Mouse (Mus musculus) stomach, embryonic 16.5 days (tissue): Measurements from ENCODE around the gene Slc35f1. TPM values are rescaled to one million over a fixed set of nuclear protein-coding genes. Genes with fewer than 3 reads are reported as not detected.

Experiments used
- ATAC-seq: fragments of 200-750 bp; cut with Nextera tagmentation; 2 replicates; pipeline ENCODE4 v1.8.0; 2017; ENCODE audit warnings: moderate number of reproducible peaks, moderate TSS enrichment; ENCODE audit not compliant: insufficient read depth, low FRiP score
- H3K27ac ChIP-seq: fragments of 300-500 bp; sonication (generic); 2 replicates; pipeline ENCODE4 v1.5.1; 2014; ENCODE audit warnings: low read length
- H3K27me3 ChIP-seq: fragments of 300-500 bp; sonication (generic); 2 replicates; pipeline ENCODE4 v1.6.1; 2014; ENCODE audit warnings: low read length, control low read depth, mixed read lengths; ENCODE audit not compliant: control insufficient read depth, insufficient read depth
- H3K36me3 ChIP-seq: fragments of 300-500 bp; sonication (generic); 2 replicates; pipeline ENCODE4 v1.6.1; 2014; ENCODE audit warnings: low read length; ENCODE audit not compliant: control insufficient read depth, insufficient read depth
- H3K4me1 ChIP-seq: fragments of 300-500 bp; sonication (generic); 2 replicates; pipeline ENCODE4 v1.6.1; 2014; ENCODE audit warnings: low read length, control low read depth, mixed read lengths; ENCODE audit not compliant: control insufficient read depth, insufficient read depth
- H3K4me2 ChIP-seq: fragments of 300-500 bp; sonication (generic); 2 replicates; pipeline ENCODE4 v1.6.1; 2014; ENCODE audit warnings: low read depth, low read length, mixed read lengths
- H3K4me3 ChIP-seq: fragments of 300-500 bp; sonication (generic); replicated peaks from 2 replicates; pipeline ENCODE4 v1.5.1; 2014; ENCODE audit warnings: mild to moderate bottlenecking, low read length
- H3K9ac ChIP-seq: fragments of 300-500 bp; sonication (generic); 2 replicates; pipeline ENCODE4 v1.6.1; 2014; ENCODE audit warnings: low read length
- H3K9me3 ChIP-seq: fragments of 300-500 bp; sonication (generic); replicated peaks from 2 replicates; pipeline ENCODE4 v1.6.1; 2016; ENCODE audit warnings: low read length, control low read depth; ENCODE audit not compliant: control insufficient read depth
- WGBS: fragments of 180-500 bp; shearing (Covaris S2); extraction: QIAGEN DNeasy Blood & Tissue Kit; methylation state at CpG from one replicate; pipeline ENCODE4 v1.1.7; 2014; 5-methylcytosine and 5-hydroxymethylcytosine counted together
- polyA plus RNA-seq: library from polyadenylated mRNA; unstranded; fragments of >200 nt; fragmentation: Nextera tagmentation; extraction: Ambion mirVana; gene quantifications from 2 replicates; pipeline ENCODE4 v1.2.1, GENCODE M21; 2015

Slc35f1 gene
- polyA plus RNA-seq, 1 experiment from 2014 or later, result 2.6 TPM

DNA sequence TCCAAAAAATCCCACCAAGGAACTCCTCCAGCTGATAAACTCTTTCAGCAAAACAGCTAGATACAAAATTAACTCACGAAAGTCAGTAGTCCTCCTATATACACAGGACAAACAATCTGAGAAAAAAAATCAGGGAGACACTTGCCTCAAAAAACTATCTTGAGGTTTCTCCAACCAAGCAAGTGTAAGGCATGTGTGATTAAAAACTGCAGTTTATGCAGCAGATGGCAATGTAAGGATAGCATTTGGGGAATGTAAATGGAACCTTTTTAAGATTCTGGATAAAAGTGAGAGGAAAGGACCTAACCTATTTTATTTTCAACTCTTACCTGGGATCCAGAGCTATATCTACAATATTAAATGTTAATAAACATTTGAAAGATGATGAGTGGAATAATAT, 129.3 kb downstream of the Slc35f1 start:
- Histone ChIP-seq H3K4me3 (no peak overlapping the region), H3K4me2 (no peak overlapping the region), H3K4me1 (no peaks in the 10 kb centered on the region), H3K27me3 (no peaks in the 10 kb centered on the region), H3K36me3 (no peaks in the 10 kb centered on the region), H3K27ac (no peak overlapping the region), H3K9me3 (no peaks in the 10 kb centered on the region), H3K9ac (no peak overlapping the region)
- WGBS, result 77% methylated on average over 1 of the region's 1 CpGs
- ATAC-seq, result no peak

GRCm38 (mm10) chr10:52822909-52823308, 132.6 kb downstream of the Slc35f1 start:
- no peak overlapping the region for H3K9ac ChIP-seq
- H3K27me3 ChIP-seq, result no peaks in the 10 kb centered on the region
- H3K9me3 ChIP-seq, result no peaks in the 10 kb centered on the region
- ATAC-seq, result no peak
- 71% methylated on average over 2 of the region's 2 CpGs for WGBS
- H3K27ac ChIP-seq, result no peak overlapping the region
- no peaks in the 10 kb centered on the region for H3K36me3 ChIP-seq
- H3K4me2 ChIP-seq, result no peak overlapping the region
- H3K4me1 ChIP-seq, result no peaks in the 10 kb centered on the region
- H3K4me3 ChIP-seq, result no peak overlapping the region

DNA sequence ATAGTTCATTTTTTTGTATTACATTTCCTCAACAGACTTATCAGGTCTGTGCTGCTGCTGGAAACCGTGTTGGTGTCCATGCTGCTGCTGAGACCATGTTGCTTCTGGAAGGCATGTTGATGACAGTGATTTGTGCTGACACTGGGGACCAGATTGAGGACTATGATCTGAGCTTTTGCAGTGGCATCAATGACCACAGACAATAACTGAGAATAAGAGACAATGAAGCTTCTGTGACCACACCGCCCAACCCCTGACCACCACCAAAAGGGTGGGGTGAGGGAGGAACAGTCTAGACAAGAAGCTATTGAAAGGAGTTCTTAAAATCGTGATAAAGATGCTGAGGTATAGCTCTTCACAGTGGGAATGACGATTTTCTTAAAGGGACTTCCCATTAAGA, 135.4 kb downstream of the Slc35f1 start:
- Histone ChIP-seq H3K4me3 (no peak overlapping the region), H3K36me3 (no peaks in the 10 kb centered on the region), H3K9me3 (no peaks in the 10 kb centered on the region), H3K4me2 (no peak overlapping the region), H3K27me3 (no peaks in the 10 kb centered on the region), H3K27ac (no peak overlapping the region), H3K9ac (no peak overlapping the region), H3K4me1 (no peaks in the 10 kb centered on the region)
- ATAC-seq, result no peak
- 84% methylated on average over 4 of the region's 4 CpGs for WGBS

- no peak overlapping the region for H3K4me3 ChIP-seq
- no peaks in the 10 kb centered on the region for H3K9me3 ChIP-seq
- no peaks in the 10 kb centered on the region for H3K27me3 ChIP-seq
- no peaks in the 10 kb centered on the region for H3K36me3 ChIP-seq
- H3K9ac ChIP-seq, result no peak overlapping the region
- no peaks in the 10 kb centered on the region for H3K4me1 ChIP-seq
- 69% methylated on average over 2 of the region's 2 CpGs for WGBS
- H3K27ac ChIP-seq, result no peak overlapping the region
- no peak for ATAC-seq
- no peak overlapping the region for H3K4me2 ChIP-seq
These were observed 150.5 kb downstream of the Slc35f1 start for GRCm38 (mm10) chr10:52840819-52841218.

GRCm38 (mm10) chr10:52851994-52852393, 161.7 kb downstream of the Slc35f1 start:
- no peak overlapping the region for H3K4me2 ChIP-seq
- H3K36me3 ChIP-seq, result no peaks in the 10 kb centered on the region

DNA sequence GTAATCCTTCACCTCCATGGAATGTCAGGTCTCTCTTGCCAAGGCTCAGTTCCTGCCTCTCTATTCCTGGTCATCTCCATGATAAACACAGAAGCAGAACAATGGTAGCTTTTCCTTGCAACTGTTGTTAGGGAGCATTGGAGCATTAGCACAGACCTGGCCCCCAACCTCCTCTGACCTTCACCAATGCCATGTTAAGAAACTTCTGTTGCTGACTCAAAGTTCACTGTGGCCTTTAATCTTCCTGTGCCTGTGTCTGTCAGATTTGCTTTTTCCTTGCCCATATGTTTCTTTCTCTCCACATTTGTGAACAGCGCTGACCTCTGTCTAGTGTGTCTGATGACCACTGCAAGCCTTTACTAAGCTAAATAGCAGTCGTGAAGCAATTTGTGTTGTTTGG, 170.5 kb downstream of the Slc35f1 start:
- no peak overlapping the region for H3K4me2 ChIP-seq
- WGBS, result 68% methylated on average over 2 of the region's 2 CpGs
- ATAC-seq, result no peak
- H3K4me3 ChIP-seq, result no peak overlapping the region
- H3K9ac ChIP-seq, result no peak overlapping the region
- H3K27ac ChIP-seq, result no peak overlapping the region
- no peaks in the 10 kb centered on the region for H3K9me3 ChIP-seq
- H3K4me1 ChIP-seq, result no peaks in the 10 kb centered on the region
- no peaks in the 10 kb centered on the region for H3K36me3 ChIP-seq
- H3K27me3 ChIP-seq, result no peaks in the 10 kb centered on the region

More at GRCm38 (mm10) chr10:52851994-52852393, 161.7 kb downstream of the Slc35f1 start:
- H3K9ac ChIP-seq, result no peak overlapping the region
- H3K4me3 ChIP-seq, result no peak overlapping the region
- H3K27me3 ChIP-seq, result no peaks in the 10 kb centered on the region
- no peaks in the 10 kb centered on the region for H3K4me1 ChIP-seq
- H3K27ac ChIP-seq, result no peak overlapping the region
- no peak for ATAC-seq
- H3K9me3 ChIP-seq, result no peaks in the 10 kb centered on the region

GRCm38 (mm10) chr10:52864936-52865335, 174.6 kb downstream of the Slc35f1 start:
- Histone ChIP-seq H3K9me3 (no peaks in the 10 kb centered on the region), H3K4me1 (no peaks in the 10 kb centered on the region), H3K27me3 (no peaks in the 10 kb centered on the region), H3K4me2 (no peak overlapping the region), H3K36me3 (no peaks in the 10 kb centered on the region), H3K4me3 (no peak overlapping the region), H3K27ac (no peak overlapping the region), H3K9ac (no peak overlapping the region)
- 74% methylated on average over 5 of the region's 5 CpGs for WGBS
- ATAC-seq, result no peak

DNA sequence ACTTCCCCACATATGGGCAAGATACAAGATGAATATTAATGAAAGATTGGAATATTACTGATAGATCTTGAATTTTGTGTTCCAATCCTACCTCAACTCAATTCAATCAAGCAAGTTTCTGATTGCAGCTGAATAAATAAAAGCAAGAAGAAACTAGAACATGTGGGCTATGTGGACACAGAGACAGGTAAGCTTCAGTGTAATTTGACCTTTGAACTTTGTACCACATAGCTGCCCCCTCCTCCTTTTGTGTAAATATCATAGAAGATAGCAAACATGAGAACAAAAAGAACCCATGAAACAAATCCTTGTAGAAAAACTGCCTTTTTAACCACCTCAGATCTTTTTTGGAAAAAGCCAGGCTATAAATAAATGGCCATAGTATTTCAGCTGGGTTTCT, 180.8 kb downstream of the Slc35f1 start:
- no peak for ATAC-seq
- H3K27me3 ChIP-seq, result no peaks in the 10 kb centered on the region
- no peak overlapping the region for H3K9ac ChIP-seq
- no peaks in the 10 kb centered on the region for H3K9me3 ChIP-seq
- H3K4me2 ChIP-seq, result no peak overlapping the region
- H3K4me1 ChIP-seq, result no peaks in the 10 kb centered on the region
- no peak overlapping the region for H3K27ac ChIP-seq
- H3K36me3 ChIP-seq, result no peaks in the 10 kb centered on the region
- H3K4me3 ChIP-seq, result no peak overlapping the region

DNA sequence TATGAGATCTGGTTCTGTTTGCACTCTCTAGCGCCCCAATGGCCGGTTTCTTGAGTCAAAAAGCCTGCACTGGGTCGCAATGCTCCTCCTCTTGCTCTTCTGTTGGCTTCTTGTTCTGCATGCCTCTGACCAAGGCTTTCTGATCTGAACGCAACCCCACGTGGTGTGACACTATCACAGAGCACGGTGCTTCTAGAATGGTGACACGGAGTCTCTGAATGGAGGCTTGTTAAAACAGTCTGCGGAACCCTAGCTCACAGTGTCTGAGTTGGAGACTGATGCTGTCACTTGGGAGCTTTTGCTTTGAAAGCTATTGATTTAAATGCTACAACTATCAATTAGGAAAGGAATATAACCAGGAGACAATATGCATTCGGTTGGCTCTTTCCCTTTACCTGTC, 183.8 kb downstream of the Slc35f1 start:
- Histone ChIP-seq H3K4me1 (no peaks in the 10 kb centered on the region), H3K9me3 (no peaks in the 10 kb centered on the region), H3K4me3 (no peak overlapping the region), H3K4me2 (no peak overlapping the region), H3K9ac (no peak overlapping the region), H3K36me3 (no peaks in the 10 kb centered on the region), H3K27ac (no peak overlapping the region), H3K27me3 (no peaks in the 10 kb centered on the region)
- WGBS, result 72% methylated on average over 9 of the region's 9 CpGs
- ATAC-seq, result no peak

- H3K4me1 ChIP-seq, result no peaks in the 10 kb centered on the region
- no peak overlapping the region for H3K4me3 ChIP-seq
- no peaks in the 10 kb centered on the region for H3K27me3 ChIP-seq
- H3K9me3 ChIP-seq, result no peaks in the 10 kb centered on the region
- H3K4me2 ChIP-seq, result no peak overlapping the region
- H3K9ac ChIP-seq, result no peak overlapping the region
- no peak for ATAC-seq
- no peak overlapping the region for H3K27ac ChIP-seq
- H3K36me3 ChIP-seq, result no peaks in the 10 kb centered on the region
These were observed 184.4 kb downstream of the Slc35f1 start for GRCm38 (mm10) chr10:52874712-52875111.
